Mouse (Mus musculus) midbrain, embryonic 14.5 days (tissue): ENCODE results near the gene Zscan2. TPM values are rescaled to one million over a fixed set of nuclear protein-coding genes. Genes with fewer than 3 reads are reported as not detected.
A peak's percentile ranks its signal among the peaks of the same experiment; 100 is the strongest.

Source experiments
- ATAC-seq: fragments of 200-750 bp; cut with Nextera tagmentation; 2 replicates; pipeline ENCODE4 v1.8.0; 2017; ENCODE audit warnings: moderate number of reproducible peaks, moderate library complexity; ENCODE audit not compliant: low FRiP score, low TSS enrichment
- DNase-seq: peaks from one replicate; pipeline ENCODE4 v3.0.0-alpha.2; 2015
- H3K27ac ChIP-seq: fragments of 300-500 bp; sonication (generic); replicated peaks from 2 replicates; pipeline ENCODE4 v1.5.1; 2014; ENCODE audit warnings: mild to moderate bottlenecking, low read depth, low read length, moderate library complexity
- H3K27me3 ChIP-seq: fragments of 300-500 bp; sonication (generic); 2 replicates; pipeline ENCODE4 v1.6.1; 2014; ENCODE audit warnings: low read length, control low read depth, mixed read lengths; ENCODE audit not compliant: control insufficient read depth, insufficient read depth
- H3K36me3 ChIP-seq: fragments of 300-500 bp; sonication (generic); 2 replicates; pipeline ENCODE4 v1.6.1; 2014; ENCODE audit warnings: low read length, control low read depth; ENCODE audit not compliant: control insufficient read depth, insufficient read depth
- H3K4me1 ChIP-seq: fragments of 300-500 bp; sonication (generic); 2 replicates; pipeline ENCODE4 v1.6.1; 2014; ENCODE audit warnings: mild to moderate bottlenecking, antibody characterized with exemption, low read length, control low read depth; ENCODE audit not compliant: control insufficient read depth, insufficient read depth
- H3K4me2 ChIP-seq: fragments of 300-500 bp; sonication (generic); 2 replicates; pipeline ENCODE4 v1.6.1; 2014; ENCODE audit warnings: mild to moderate bottlenecking, low read length, moderate library complexity
- H3K4me3 ChIP-seq: fragments of 300-500 bp; sonication (generic); replicated peaks from 2 replicates; pipeline ENCODE4 v1.5.1; 2014; ENCODE audit warnings: low read depth, low read length
- H3K9ac ChIP-seq: fragments of 300-500 bp; sonication (generic); replicated peaks from 2 replicates; pipeline ENCODE4 v1.6.1; 2014; ENCODE audit warnings: mild to moderate bottlenecking, low read length, moderate library complexity
- H3K9me3 ChIP-seq: fragments of 300-500 bp; sonication (generic); 2 replicates; pipeline ENCODE4 v1.6.1; 2016; ENCODE audit warnings: low read length, control low read depth, mixed read lengths; ENCODE audit not compliant: control insufficient read depth
- WGBS: fragments of 180-500 bp; shearing (Covaris S2); extraction: QIAGEN DNeasy Blood & Tissue Kit; methylation state at CpG from one replicate; pipeline ENCODE4 v1.1.7; 2014; 5-methylcytosine and 5-hydroxymethylcytosine counted together
- polyA plus RNA-seq: library from polyadenylated mRNA; unstranded; fragments of >200 nt; fragmentation: Nextera tagmentation; extraction: Ambion mirVana; gene quantifications from 2 replicates; pipeline ENCODE4 v1.2.1, GENCODE M21; 2014

The Zscan2 gene
- polyA plus RNA-seq, 1 experiment from 2014 or later = 7.1 TPM

DNA sequence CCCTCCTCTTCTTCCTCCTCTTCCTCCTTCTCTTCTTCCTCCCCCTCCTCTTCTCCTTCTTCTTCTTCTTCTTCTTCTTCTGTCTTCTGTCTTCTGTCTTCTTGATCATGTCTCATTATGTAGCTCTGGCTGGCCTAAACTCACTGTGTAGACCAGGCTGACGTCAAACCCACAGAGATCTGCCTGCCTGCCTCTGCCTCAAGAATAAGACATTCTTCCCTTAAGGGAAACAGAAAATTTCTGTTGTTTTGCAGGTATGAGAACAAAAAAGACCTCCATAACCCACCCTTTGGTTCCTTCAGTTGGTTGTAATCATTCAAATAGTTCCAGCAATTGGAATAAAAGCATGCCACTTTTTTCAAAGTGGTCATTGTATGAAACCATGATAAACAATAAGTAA, 3.4 kb downstream of the Zscan2 start:
- H3K9ac ChIP-seq = no peak overlapping the region
- H3K27ac ChIP-seq = no peak overlapping the region
- DNase-seq (no peak), ATAC-seq (no peak)
- H3K4me1 ChIP-seq = peaks cover 43% of the 10 kb centered on the region
- peak overlapping the region; percentile 81 for H3K4me2 ChIP-seq
- H3K27me3 ChIP-seq = no peaks in the 10 kb centered on the region
- no peaks in the 10 kb centered on the region for H3K9me3 ChIP-seq
- WGBS = 78% methylated on average over 1 of the region's 1 CpGs
- no peak overlapping the region for H3K4me3 ChIP-seq
- H3K36me3 ChIP-seq = peaks cover 54% of the 10 kb centered on the region

- no peak for ATAC-seq
- Histone ChIP-seq H3K4me2 (peak overlapping the region; percentile 81), H3K4me1 (peaks cover 43% of the 10 kb centered on the region)
These were observed 4.1 kb downstream of the Zscan2 start for GRCm38 (mm10) chr7:80864831-80865230.

DNA sequence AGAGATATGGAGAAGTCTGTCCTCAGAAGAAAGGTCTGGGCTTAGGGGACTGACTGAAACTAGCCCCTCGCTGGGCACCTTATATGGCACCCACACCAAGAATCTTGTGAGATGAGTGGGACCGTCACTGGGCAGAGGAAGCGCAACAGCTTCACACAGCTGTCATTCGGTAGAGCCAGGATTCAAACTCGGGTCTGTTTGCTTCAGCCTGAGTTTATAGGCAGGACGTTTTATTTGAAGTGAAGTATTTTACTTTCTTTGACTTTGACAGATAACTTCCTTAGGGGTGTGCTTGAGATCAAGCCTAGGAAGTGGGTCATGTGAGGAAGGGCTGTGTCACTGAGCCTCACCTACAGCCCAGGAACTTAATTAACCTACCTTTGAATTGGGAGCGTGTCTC, 4.8 kb downstream of the Zscan2 start:
- ATAC-seq = no peak
- H3K9ac ChIP-seq = no peak overlapping the region
- H3K27me3 ChIP-seq = no peaks in the 10 kb centered on the region
- H3K9me3 ChIP-seq = no peaks in the 10 kb centered on the region
- H3K27ac ChIP-seq = no peak overlapping the region
- no peak overlapping the region for H3K4me3 ChIP-seq
- H3K4me2 ChIP-seq = no peak overlapping the region
- H3K4me1 ChIP-seq = peaks cover 40% of the 10 kb centered on the region
- DNase-seq = no peak
- 98% methylated on average over 7 of the region's 7 CpGs for WGBS
- peaks cover 67% of the 10 kb centered on the region for H3K36me3 ChIP-seq

More at GRCm38 (mm10) chr7:80864831-80865230, 4.1 kb downstream of the Zscan2 start:
- Histone ChIP-seq H3K4me3 (no peak overlapping the region), H3K9ac (no peak overlapping the region), H3K36me3 (peaks cover 60% of the 10 kb centered on the region), H3K27ac (0 out of 2 replicates have a peak overlapping the region, but pooled peaks have one; percentile 8), H3K9me3 (no peaks in the 10 kb centered on the region), H3K27me3 (no peaks in the 10 kb centered on the region)
- no peak for DNase-seq
- 83% methylated on average over 8 of the region's 8 CpGs for WGBS

- no peak overlapping the region for H3K9ac ChIP-seq
- no peak overlapping the region for H3K4me3 ChIP-seq
- no peaks in the 10 kb centered on the region for H3K9me3 ChIP-seq
- no peaks in the 10 kb centered on the region for H3K27me3 ChIP-seq
- DNase-seq (no peak), ATAC-seq (no peak)
- no peak overlapping the region for H3K27ac ChIP-seq
- peaks cover 75% of the 10 kb centered on the region for H3K36me3 ChIP-seq
- H3K4me2 ChIP-seq = no peak overlapping the region
- WGBS = 89% methylated on average over 7 of the region's 7 CpGs
- H3K4me1 ChIP-seq = peaks cover 38% of the 10 kb centered on the region
These were observed 5.9 kb downstream of the Zscan2 start for GRCm38 (mm10) chr7:80866514-80867147.

DNA sequence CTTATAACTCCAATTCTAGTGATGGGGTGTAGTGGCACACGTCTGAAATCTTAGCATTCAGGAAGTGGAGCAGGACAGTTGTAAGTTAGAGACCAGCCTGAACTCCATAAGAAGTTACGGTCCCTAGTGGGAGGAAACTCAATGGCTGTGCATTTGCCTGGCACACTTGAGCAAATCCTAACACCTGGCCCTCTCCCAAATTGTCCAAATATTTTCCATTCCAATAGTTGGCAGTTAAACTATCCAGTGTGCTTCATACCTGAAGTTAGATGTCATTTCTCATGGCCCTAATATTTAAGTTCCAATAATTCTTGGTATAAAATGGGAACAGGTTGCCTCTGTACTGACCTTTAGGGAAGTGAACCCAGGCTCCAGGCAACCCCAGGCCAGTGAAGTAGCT, 8.0 kb downstream of the Zscan2 start:
- Histone ChIP-seq H3K9me3 (no peaks in the 10 kb centered on the region), H3K4me3 (no peak overlapping the region), H3K9ac (no peak overlapping the region), H3K27me3 (no peaks in the 10 kb centered on the region), H3K4me2 (no peak overlapping the region), H3K36me3 (peaks cover 78% of the 10 kb centered on the region), H3K27ac (no peak overlapping the region), H3K4me1 (peaks cover 18% of the 10 kb centered on the region; the same call in 1 of the 2 replicates)
- ATAC-seq (no peak), DNase-seq (no peak)
- 91% methylated on average over 2 of the region's 2 CpGs for WGBS

DNA sequence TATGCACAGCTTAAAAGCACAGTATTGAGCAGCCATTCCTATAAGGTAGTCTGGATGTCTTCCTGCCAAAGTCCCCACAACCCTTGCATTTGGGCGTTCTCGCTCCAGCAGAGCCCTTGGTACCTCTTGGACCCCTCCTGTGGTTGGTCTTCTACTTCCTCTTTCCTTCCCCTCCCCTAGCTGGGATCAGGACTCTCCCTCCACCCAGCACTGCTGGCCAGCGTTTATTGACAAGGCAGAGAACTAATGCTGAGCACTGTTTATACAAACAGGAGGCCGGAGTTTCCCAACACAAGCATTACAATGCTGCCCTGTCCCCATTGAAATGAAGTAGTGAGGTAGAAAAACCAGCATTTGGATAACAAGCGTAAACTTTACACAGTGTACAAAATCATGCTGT, 12.3 kb downstream of the Zscan2 start:
- DNase-seq (no peak), ATAC-seq (no peak)
- Histone ChIP-seq H3K9me3 (no peaks in the 10 kb centered on the region), H3K4me3 (no peak overlapping the region), H3K27me3 (no peaks in the 10 kb centered on the region), H3K4me1 (no peaks in the 10 kb centered on the region), H3K4me2 (no peak overlapping the region), H3K9ac (no peak overlapping the region), H3K27ac (no peak overlapping the region), H3K36me3 (peaks cover 83% of the 10 kb centered on the region)
- 90% methylated on average over 5 of the region's 5 CpGs for WGBS

GRCm38 (mm10) chr7:80873631-80874030, 12.9 kb downstream of the Zscan2 start:
- H3K4me1 ChIP-seq = no peaks in the 10 kb centered on the region
- H3K9ac ChIP-seq = no peak overlapping the region
- DNase-seq (no peak), ATAC-seq (no peak)
- peaks cover 77% of the 10 kb centered on the region for H3K36me3 ChIP-seq
- no peak overlapping the region for H3K4me2 ChIP-seq
- 92% methylated on average over 2 of the region's 2 CpGs for WGBS
- H3K4me3 ChIP-seq = no peak overlapping the region
- no peak overlapping the region for H3K27ac ChIP-seq
- no peaks in the 10 kb centered on the region for H3K27me3 ChIP-seq
- H3K9me3 ChIP-seq = no peaks in the 10 kb centered on the region

GRCm38 (mm10) chr7:80875727-80876126, 15.0 kb downstream of the Zscan2 start:
- H3K4me2 ChIP-seq = no peak overlapping the region
- DNase-seq (no peak), ATAC-seq (no peak)
- no peak overlapping the region for H3K27ac ChIP-seq
- 32% methylated on average over 37 of the region's 37 CpGs for WGBS
- H3K9ac ChIP-seq = no peak overlapping the region
- no peak overlapping the region for H3K4me3 ChIP-seq
- peaks cover 58% of the 10 kb centered on the region for H3K36me3 ChIP-seq
- no peaks in the 10 kb centered on the region for H3K9me3 ChIP-seq
- no peaks in the 10 kb centered on the region for H3K4me1 ChIP-seq
- no peaks in the 10 kb centered on the region for H3K27me3 ChIP-seq

- WGBS = 27% methylated on average over 14 of the region's 14 CpGs
- no peak overlapping the region for H3K27ac ChIP-seq
- H3K4me2 ChIP-seq = peak overlapping the region; percentile 45
- H3K9me3 ChIP-seq = no peaks in the 10 kb centered on the region
- ATAC-seq (peak; percentile 79), DNase-seq (peak; percentile 89)
- H3K36me3 ChIP-seq = peaks cover 2% of the 10 kb centered on the region; the same call in 1 of the 2 replicates
- no peak overlapping the region; the same call in 1 of the 2 replicates for H3K4me3 ChIP-seq
- no peak overlapping the region for H3K9ac ChIP-seq
- no peaks in the 10 kb centered on the region for H3K4me1 ChIP-seq
- H3K27me3 ChIP-seq = no peaks in the 10 kb centered on the region
These were observed 22.2 kb downstream of the Zscan2 start for GRCm38 (mm10) chr7:80882830-80883505.
